Mouse (Mus musculus): ENCODE measurements around the gene Pbrm1. TPM values are rescaled to one million over a fixed set of nuclear protein-coding genes. Genes with fewer than 3 reads are reported as not detected.

The Pbrm1 gene
- 104 and 116 TPM in 2 replicates for polyA plus RNA-seq (2014; fragmentation: Nextera tagmentation; extraction: Ambion mirVana)

DNA sequence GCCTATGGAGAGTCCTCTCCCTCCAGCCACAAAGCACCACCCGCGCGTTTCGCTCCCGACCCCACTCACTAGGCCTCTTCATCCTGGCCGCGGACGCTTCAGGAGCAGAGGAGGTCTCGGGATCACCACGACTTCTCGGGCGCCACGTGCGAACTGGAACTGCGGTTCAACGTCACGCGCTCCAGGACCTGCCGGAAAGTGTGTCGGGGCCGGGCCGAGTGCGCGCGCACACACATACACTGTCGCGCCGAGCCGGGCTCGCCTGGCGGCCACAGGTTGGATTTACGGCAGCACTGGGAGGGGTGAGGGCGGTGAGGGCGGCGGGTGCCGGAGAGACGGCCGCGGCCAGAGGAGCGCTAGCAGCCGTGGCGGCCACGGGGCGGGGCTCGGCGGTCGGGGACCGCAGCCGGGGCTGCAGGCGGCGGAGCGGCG is at the start of gene Pbrm1, which contains the start of gene Gnl3:
TSS of gene Pbrm1 (plus strand) at position 279 of the 432 bp plus-strand sequence.
TSS of gene Gnl3 (minus strand) at position 293 of the 432 bp plus-strand sequence.
- peak within 1 kb of the TSS; percentile 84 for H3K4me3 ChIP-seq (ENCODE audit: low read length)
- H3K36me3 ChIP-seq (ENCODE audit: control insufficient read depth, insufficient read depth, low read length) = peaks cover 53% of the 10 kb centered on the region
- peak; percentile 95 for ATAC-seq (ENCODE audit: low FRiP score, low TSS enrichment)
- H3K27me3 ChIP-seq (ENCODE audit: control insufficient read depth, insufficient read depth, low read length) = no peaks in the 10 kb centered on the region
- H3K27ac ChIP-seq (ENCODE audit: low read depth, low read length) = peak within 1 kb of the TSS; percentile 92
- H3K4me1 ChIP-seq (ENCODE audit: control insufficient read depth, insufficient read depth, low read length) = 0 out of 2 replicates have a peak, but pooled peaks cover 3% of the 10 kb centered on the region
- H3K4me2 ChIP-seq (replicated peaks; ENCODE audit: low read depth, low read length) = peak within 1 kb of the TSS; percentile 65
- WGBS = 0% methylated on average over 42 of the region's 53 CpGs
- H3K9me3 ChIP-seq (ENCODE audit: control insufficient read depth, low read length) = no peaks in the 10 kb centered on the region
- peak within 1 kb of the TSS; percentile 93 for H3K9ac ChIP-seq (ENCODE audit: low read depth, low read length)

DNA sequence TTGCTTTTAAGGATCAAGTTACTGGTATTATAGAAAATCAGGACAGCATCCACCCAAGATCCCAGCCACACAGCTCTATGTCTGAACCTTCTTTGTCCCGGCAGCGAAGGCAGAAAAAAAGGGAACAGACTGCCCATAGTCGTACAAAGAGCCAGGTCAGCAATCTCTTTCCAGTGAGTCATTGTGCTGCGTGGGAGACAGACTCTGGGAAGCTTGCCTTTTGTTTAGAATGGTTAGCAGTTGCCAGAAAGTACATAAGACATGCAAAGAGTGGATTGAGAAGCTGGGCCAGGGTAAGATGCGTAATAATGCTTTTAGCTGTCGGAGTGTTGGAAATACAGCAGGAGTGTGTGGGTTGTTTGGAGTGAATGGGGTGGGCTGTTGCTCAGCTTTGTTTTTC is 44.7 kb upstream of the Pbrm1 start:
- no peak overlapping the region for H3K4me3 ChIP-seq (ENCODE audit: low read length)
- H3K9ac ChIP-seq (ENCODE audit: low read depth, low read length) = no peak overlapping the region
- H3K27me3 ChIP-seq (ENCODE audit: control insufficient read depth, insufficient read depth, low read length) = no peaks in the 10 kb centered on the region
- H3K4me2 ChIP-seq (replicated peaks; ENCODE audit: low read depth, low read length) = no peak overlapping the region
- H3K27ac ChIP-seq (ENCODE audit: low read depth, low read length) = no peak overlapping the region
- no peaks in the 10 kb centered on the region for H3K9me3 ChIP-seq (ENCODE audit: control insufficient read depth, low read length)
- WGBS = 80% methylated on average over 6 of the region's 6 CpGs
- H3K36me3 ChIP-seq (ENCODE audit: control insufficient read depth, insufficient read depth, low read length) = peaks cover 19% of the 10 kb centered on the region
- H3K4me1 ChIP-seq (ENCODE audit: control insufficient read depth, insufficient read depth, low read length) = no peaks in the 10 kb centered on the region
- ATAC-seq (ENCODE audit: low FRiP score, low TSS enrichment) = no peak

DNA sequence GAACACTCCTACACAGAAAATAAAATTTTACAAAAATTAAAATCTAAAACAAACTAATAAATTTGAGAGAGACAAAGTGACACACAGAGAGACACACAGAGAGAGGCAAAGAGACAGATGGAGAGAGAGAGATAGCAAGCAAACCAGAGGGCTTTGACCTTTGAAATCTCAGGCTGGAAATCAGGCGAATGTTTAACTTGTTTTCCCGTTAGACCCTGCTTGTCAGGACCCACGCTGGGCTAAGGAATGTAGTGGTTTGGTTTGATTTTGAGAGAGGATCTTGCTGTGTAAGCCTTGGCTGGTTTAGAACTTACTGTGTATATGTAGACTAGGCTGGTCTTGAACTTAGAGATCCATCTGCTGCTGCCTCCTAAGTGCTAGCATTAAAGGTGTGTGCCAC is 42.7 kb upstream of the Pbrm1 start:
- H3K36me3 ChIP-seq (ENCODE audit: control insufficient read depth, insufficient read depth, low read length) = peaks cover 19% of the 10 kb centered on the region
- H3K4me3 ChIP-seq (ENCODE audit: low read length) = no peak overlapping the region
- no peak overlapping the region for H3K27ac ChIP-seq (ENCODE audit: low read depth, low read length)
- no peaks in the 10 kb centered on the region for H3K9me3 ChIP-seq (ENCODE audit: control insufficient read depth, low read length)
- H3K9ac ChIP-seq (ENCODE audit: low read depth, low read length) = no peak overlapping the region
- ATAC-seq (ENCODE audit: low FRiP score, low TSS enrichment) = no peak
- WGBS = 77% methylated on average over 3 of the region's 3 CpGs
- H3K27me3 ChIP-seq (ENCODE audit: control insufficient read depth, insufficient read depth, low read length) = no peaks in the 10 kb centered on the region
- no peak overlapping the region for H3K4me2 ChIP-seq (replicated peaks; ENCODE audit: low read depth, low read length)
- no peaks in the 10 kb centered on the region for H3K4me1 ChIP-seq (ENCODE audit: control insufficient read depth, insufficient read depth, low read length)

GRCm38 (mm10) chr14:30996417-30996816 is 22.5 kb upstream of the Pbrm1 start:
- Histone ChIP-seq H3K4me1 (ENCODE audit: control insufficient read depth, insufficient read depth, low read length) (0 out of 2 replicates have a peak, but pooled peaks cover 4% of the 10 kb centered on the region), H3K27me3 (ENCODE audit: control insufficient read depth, insufficient read depth, low read length) (no peaks in the 10 kb centered on the region), H3K9ac (ENCODE audit: low read depth, low read length) (no peak overlapping the region), H3K36me3 (ENCODE audit: control insufficient read depth, insufficient read depth, low read length) (peaks cover 10% of the 10 kb centered on the region; the same call in 1 of the 2 replicates), H3K4me3 (ENCODE audit: low read length) (no peak overlapping the region), H3K27ac (ENCODE audit: low read depth, low read length) (no peak overlapping the region), H3K4me2 (replicated peaks; ENCODE audit: low read depth, low read length) (no peak overlapping the region), H3K9me3 (ENCODE audit: control insufficient read depth, low read length) (no peaks in the 10 kb centered on the region)
- no peak for ATAC-seq (ENCODE audit: low FRiP score, low TSS enrichment)

DNA sequence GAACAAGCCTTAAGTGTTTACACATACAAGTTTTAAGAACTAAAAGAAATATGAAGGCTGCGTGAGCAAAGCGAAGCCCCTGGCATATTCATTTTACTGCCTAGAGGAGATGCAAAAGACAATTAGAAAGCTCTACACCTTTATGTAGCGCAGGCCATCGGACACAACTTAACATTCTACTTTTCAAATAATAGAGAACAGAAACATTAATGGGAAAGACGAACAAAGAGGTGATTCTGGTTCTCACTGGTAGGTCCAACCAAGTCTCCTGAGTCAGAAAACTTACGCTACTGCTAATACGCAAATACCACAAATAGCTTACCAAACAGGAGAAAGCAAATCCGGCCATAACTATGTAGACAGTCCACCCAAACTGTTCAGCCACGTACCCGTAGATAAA is 18.6 kb upstream of the Pbrm1 start:
- Histone ChIP-seq H3K9ac (ENCODE audit: low read depth, low read length) (peak overlapping the region; percentile 89; the same call in 1 of the 2 replicates), H3K4me3 (ENCODE audit: low read length) (peak overlapping the region; percentile 56), H3K27me3 (ENCODE audit: control insufficient read depth, insufficient read depth, low read length) (no peaks in the 10 kb centered on the region), H3K4me2 (replicated peaks; ENCODE audit: low read depth, low read length) (peak overlapping the region; percentile 57), H3K27ac (ENCODE audit: low read depth, low read length) (no peak overlapping the region), H3K36me3 (ENCODE audit: control insufficient read depth, insufficient read depth, low read length) (peaks cover 10% of the 10 kb centered on the region; the same call in 1 of the 2 replicates), H3K4me1 (ENCODE audit: control insufficient read depth, insufficient read depth, low read length) (0 out of 2 replicates have a peak, but pooled peaks cover 8% of the 10 kb centered on the region), H3K9me3 (ENCODE audit: control insufficient read depth, low read length) (no peaks in the 10 kb centered on the region)
- WGBS = 59% methylated on average over 10 of the region's 10 CpGs
- ATAC-seq (ENCODE audit: low FRiP score, low TSS enrichment) = no peak

DNA sequence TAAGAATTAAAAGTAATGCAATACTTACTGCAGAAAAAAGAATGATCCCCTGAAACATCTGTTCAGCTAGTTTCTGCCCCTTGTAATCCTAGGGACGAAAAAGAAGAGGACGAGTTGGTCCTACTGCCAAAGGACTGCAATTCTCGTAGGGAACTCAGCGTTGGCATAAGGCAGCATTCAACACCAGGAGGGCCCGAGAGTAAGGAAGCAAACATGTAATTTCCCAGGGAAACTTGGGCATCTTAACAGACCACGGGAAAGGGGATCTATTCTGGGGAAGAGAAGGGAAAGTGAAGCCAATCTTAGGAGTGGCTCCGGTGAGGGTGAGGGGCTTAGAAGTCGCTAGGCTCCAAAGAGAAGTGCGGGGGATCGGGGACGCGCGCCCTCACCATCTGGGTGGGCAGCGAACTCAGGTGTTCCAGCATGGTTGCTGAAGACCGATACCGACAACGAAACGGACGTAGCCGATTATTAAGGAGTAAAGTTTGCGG is 18.1 kb upstream of the Pbrm1 start:
- Histone ChIP-seq H3K27ac (ENCODE audit: low read depth, low read length) (peak overlapping the region; percentile 93), H3K4me1 (ENCODE audit: control insufficient read depth, insufficient read depth, low read length) (0 out of 2 replicates have a peak, but pooled peaks cover 8% of the 10 kb centered on the region), H3K36me3 (ENCODE audit: control insufficient read depth, insufficient read depth, low read length) (peaks cover 10% of the 10 kb centered on the region; the same call in 1 of the 2 replicates), H3K27me3 (ENCODE audit: control insufficient read depth, insufficient read depth, low read length) (no peaks in the 10 kb centered on the region), H3K4me2 (replicated peaks; ENCODE audit: low read depth, low read length) (peak overlapping the region; percentile 57), H3K9ac (ENCODE audit: low read depth, low read length) (peak overlapping the region; percentile 89), H3K4me3 (ENCODE audit: low read length) (peak overlapping the region; percentile 56), H3K9me3 (ENCODE audit: control insufficient read depth, low read length) (no peaks in the 10 kb centered on the region)
- WGBS = under 1% methylated on average over 21 of the region's 21 CpGs
- peak; percentile 14; the same call in 1 of the 2 replicates for ATAC-seq (ENCODE audit: low FRiP score, low TSS enrichment)

DNA sequence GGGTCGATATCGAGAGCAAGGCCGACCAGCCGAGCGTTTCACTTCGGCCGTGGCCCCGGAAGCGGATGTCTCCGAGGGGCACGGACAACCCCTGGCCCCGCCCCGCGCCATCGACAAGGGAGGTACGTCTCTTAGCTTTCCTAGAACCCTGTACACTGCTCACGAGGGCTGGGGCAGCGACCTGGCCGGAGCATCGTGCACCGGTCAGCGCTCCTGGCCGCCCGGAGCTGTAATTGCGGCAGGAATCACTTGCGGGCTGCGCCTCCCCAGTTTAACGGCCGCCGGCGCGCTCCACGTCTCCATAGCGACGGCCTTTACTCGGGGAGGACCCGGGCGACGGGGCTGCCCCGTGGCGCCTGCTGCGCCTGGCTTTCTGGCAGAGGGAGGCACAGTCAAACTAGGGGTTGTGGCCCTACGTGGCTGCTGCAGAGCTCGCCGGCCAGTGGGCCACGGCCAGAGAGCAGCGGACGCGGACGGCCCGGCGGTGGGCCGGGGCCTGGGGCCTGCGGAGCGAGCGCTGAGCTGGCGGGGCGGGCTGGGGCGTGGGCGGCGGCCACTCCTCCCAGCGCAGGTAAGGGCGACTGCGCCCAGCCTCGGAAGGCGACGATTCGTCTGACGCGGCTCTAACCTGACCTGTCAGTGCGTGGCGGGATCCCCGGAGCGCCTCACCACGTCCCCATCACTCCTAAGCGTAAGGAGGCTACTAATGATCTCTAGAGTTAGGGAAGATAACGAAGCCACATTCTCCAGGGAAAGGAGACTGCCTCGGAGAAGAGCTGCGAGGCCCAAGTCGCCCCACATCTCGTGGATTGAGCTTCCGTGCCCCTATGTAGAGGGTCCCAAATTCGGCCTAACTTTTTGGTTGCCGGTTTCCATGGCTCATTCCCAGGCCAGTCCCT is 17.4 kb upstream of the Pbrm1 start, which contains the start of the genes Glt8d1 and Spcs1:
TSS of gene Glt8d1 (plus strand) at position 94 of the 899 bp plus-strand sequence.
TSS of gene Spcs1 (minus strand) at position 366 of the 899 bp plus-strand sequence.
- under 1% methylated on average over 80 of the region's 84 CpGs for WGBS
- no peaks in the 10 kb centered on the region for H3K9me3 ChIP-seq (ENCODE audit: control insufficient read depth, low read length)
- peak within 1 kb of the TSS; percentile 93 for H3K27ac ChIP-seq (ENCODE audit: low read depth, low read length)
- H3K36me3 ChIP-seq (ENCODE audit: control insufficient read depth, insufficient read depth, low read length) = peaks cover 10% of the 10 kb centered on the region; the same call in 1 of the 2 replicates
- peak; percentile 94 for ATAC-seq (ENCODE audit: low FRiP score, low TSS enrichment)
- H3K9ac ChIP-seq (ENCODE audit: low read depth, low read length) = peak within 1 kb of the TSS; percentile 89
- H3K27me3 ChIP-seq (ENCODE audit: control insufficient read depth, insufficient read depth, low read length) = no peaks in the 10 kb centered on the region
- H3K4me1 ChIP-seq (ENCODE audit: control insufficient read depth, insufficient read depth, low read length) = 0 out of 2 replicates have a peak, but pooled peaks cover 8% of the 10 kb centered on the region
- H3K4me2 ChIP-seq (replicated peaks; ENCODE audit: low read depth, low read length) = peak within 1 kb of the TSS; percentile 57
- H3K4me3 ChIP-seq (ENCODE audit: low read length) = peak within 1 kb of the TSS; percentile 56

DNA sequence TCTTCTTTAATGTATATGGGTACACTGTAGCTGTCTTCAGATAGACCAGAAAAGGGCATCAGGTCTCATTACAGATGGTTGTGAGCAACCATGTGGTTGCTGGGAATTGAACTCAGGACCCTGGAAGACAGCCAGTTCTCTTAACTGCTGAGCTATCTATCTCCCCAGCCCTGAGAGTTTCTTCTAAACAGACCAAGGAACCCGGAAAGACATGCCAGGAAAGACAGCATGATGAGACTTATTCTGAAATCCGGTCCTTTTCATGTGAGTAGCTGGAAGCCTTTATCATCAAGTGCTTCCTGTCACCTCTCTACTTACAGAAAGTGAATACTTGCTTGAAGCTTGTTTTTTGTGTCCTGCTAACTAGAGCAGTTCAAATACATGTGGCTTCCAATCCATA is 14.4 kb upstream of the Pbrm1 start:
- H3K4me1 ChIP-seq (ENCODE audit: control insufficient read depth, insufficient read depth, low read length) = 0 out of 2 replicates have a peak, but pooled peaks cover 8% of the 10 kb centered on the region
- peaks cover 16% of the 10 kb centered on the region for H3K36me3 ChIP-seq (ENCODE audit: control insufficient read depth, insufficient read depth, low read length)
- WGBS = 82% methylated on average over 2 of the region's 2 CpGs
- H3K4me3 ChIP-seq (ENCODE audit: low read length) = no peak overlapping the region
- no peak overlapping the region for H3K4me2 ChIP-seq (replicated peaks; ENCODE audit: low read depth, low read length)
- H3K27me3 ChIP-seq (ENCODE audit: control insufficient read depth, insufficient read depth, low read length) = no peaks in the 10 kb centered on the region
- no peak for ATAC-seq (ENCODE audit: low FRiP score, low TSS enrichment)
- no peak overlapping the region for H3K9ac ChIP-seq (ENCODE audit: low read depth, low read length)
- H3K9me3 ChIP-seq (ENCODE audit: control insufficient read depth, low read length) = no peaks in the 10 kb centered on the region
- H3K27ac ChIP-seq (ENCODE audit: low read depth, low read length) = no peak overlapping the region
